Mouse (Mus musculus): ENCODE results near the gene Gria2. TPM values are rescaled to one million over a fixed set of nuclear protein-coding genes. Genes with fewer than 3 reads are reported as not detected.

The Gria2 gene
- total RNA-seq, 2 experiments from 2014 or later: not detected

Other genes with a start within 250 kb of the Gria2 start
- gene Glrb, start 110.8 kb upstream of the Gria2 start, total RNA-seq (2015; ENCODE audit: low replicate concordance): not detected in 2 replicates
- not detected in 2 replicates for gene Glrb, start 110.8 kb upstream of the Gria2 start, total RNA-seq (2017; ENCODE audit: low replicate concordance)
- gene Pdgfc, start 233.6 kb upstream of the Gria2 start, total RNA-seq (2015; ENCODE audit: low replicate concordance): 0.84 and 1.8 TPM in 2 replicates
- 0.15 and 0.64 TPM in 2 replicates for gene Pdgfc, start 233.6 kb upstream of the Gria2 start, total RNA-seq (2017; ENCODE audit: low replicate concordance)